Mouse (Mus musculus) embryonic fibroblast, embryonic 13.5 days (primary cell): ENCODE measurements around the gene Ptprj.

Experiments
- CTCF ChIP-seq: IDR thresholded peaks from 2 replicates; pipeline ENCODE4 v1.5.1; 2011; ENCODE audit warnings: mild to moderate bottlenecking, control low read depth, low read length, moderate library complexity, borderline replicate concordance; ENCODE audit not compliant: insufficient read depth
- POLR2A ChIP-seq: IDR thresholded peaks from 2 replicates; pipeline ENCODE4 v1.6.1; 2011; ENCODE audit warnings: low read depth, mild to moderate bottlenecking, control low read depth, low read length, moderate library complexity

GRCm38 (mm10) chr2:90500892-90501291 lies 79.6 kb downstream of the Ptprj start:
- TF ChIP-seq CTCF (no peak), POLR2A (no peak)
